Mouse (Mus musculus): ENCODE measurements around the gene Mapk7. TPM values are rescaled to one million over a fixed set of nuclear protein-coding genes. Genes with fewer than 3 reads are reported as not detected.

The Mapk7 gene
- 93.4 and 95.7 TPM in 2 replicates for polyA plus RNA-seq (2016; fragmentation: Nextera tagmentation; extraction: Ambion mirVana)

GRCm38 (mm10) chr11:61494129-61494997, at the start of gene Mapk7:
Gene Mapk7 (minus strand): TSS chr11:61494406.
- H3K9ac ChIP-seq: peak within 1 kb of the TSS; percentile 92
- peak within 1 kb of the TSS; percentile 91 for H3K27ac ChIP-seq
- peak within 1 kb of the TSS; percentile 86 for H3K4me3 ChIP-seq (replicated peaks)
- ATAC-seq (ENCODE audit: low FRiP score): peak; percentile 97
- peak within 1 kb of the TSS; percentile 85 for H3K4me2 ChIP-seq
- peaks cover 33% of the 10 kb centered on the region for H3K36me3 ChIP-seq (replicated peaks)
- H3K4me1 ChIP-seq: peaks cover 27% of the 10 kb centered on the region
- WGBS: under 1% methylated on average over 60 of the region's 62 CpGs
- H3K9me3 ChIP-seq: no peaks in the 10 kb centered on the region
- no peaks in the 10 kb centered on the region for H3K27me3 ChIP-seq

DNA sequence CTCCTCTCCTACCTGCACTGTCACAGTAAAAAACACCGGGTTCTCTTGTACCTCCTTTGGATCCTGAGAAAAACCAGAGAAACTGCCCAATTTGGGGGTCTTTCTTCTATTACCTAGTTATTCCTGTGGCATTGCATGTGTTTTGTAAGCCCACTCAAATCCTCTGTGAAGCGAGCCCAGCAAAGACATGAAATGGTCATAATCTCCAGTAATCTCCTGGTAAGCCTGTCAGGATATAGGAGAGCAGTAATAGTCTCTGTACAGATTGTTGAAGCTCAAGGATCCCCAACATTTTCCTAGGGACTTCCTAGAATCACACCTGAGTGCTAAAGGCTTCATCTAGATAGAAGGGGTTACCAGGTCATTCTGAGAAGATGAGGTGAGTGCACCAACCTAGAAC, 46.9 kb upstream of the Mapk7 start:
- ATAC-seq (ENCODE audit: low FRiP score): no peak
- Histone ChIP-seq H3K36me3 (replicated peaks) (peaks cover 24% of the 10 kb centered on the region), H3K27me3 (no peaks in the 10 kb centered on the region), H3K4me3 (replicated peaks) (no peak overlapping the region), H3K9me3 (no peaks in the 10 kb centered on the region), H3K27ac (no peak overlapping the region), H3K4me2 (no peak overlapping the region), H3K4me1 (no peaks in the 10 kb centered on the region), H3K9ac (no peak overlapping the region)
- 99% methylated on average over 2 of the region's 2 CpGs for WGBS

DNA sequence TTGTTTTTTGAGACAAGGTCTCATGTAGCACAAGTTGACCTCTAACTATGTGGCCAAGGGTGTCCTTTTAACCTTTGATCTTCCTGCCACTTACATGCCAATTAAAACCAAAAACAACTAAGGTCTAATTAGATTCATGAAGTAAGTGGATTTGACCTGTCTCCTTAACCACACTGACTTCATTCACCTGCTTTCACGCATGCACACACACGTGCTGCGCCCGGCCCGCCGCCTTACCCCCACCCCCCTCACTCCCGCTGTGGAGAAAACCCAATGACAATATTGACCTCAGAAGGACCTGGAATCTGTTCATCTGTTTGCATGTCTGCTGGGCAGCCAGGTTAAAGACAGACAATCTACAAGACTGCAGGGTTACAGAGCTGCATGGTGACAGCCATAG, 46.4 kb upstream of the Mapk7 start:
- peaks cover 19% of the 10 kb centered on the region; the same call in 1 of the 2 replicates for H3K36me3 ChIP-seq (replicated peaks)

DNA sequence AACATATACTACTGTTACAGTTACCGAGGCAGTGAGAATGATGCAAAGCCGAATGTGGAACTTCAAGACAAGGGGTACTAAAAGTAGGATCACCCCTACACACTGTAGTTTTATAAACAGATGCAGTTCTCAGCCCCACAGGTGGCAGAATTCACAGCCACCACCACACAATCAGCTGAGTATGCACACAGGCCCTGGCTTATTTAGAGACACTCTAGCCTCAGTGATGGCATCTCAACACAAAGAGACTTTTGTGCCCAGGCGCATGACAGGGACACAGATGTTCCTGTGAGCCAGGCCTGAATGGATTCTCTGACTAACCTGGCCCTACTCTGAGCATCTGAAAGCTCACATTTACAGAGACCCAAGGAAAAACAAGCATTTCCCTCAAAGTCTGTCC, 43.2 kb upstream of the Mapk7 start:
- no peaks in the 10 kb centered on the region for H3K4me1 ChIP-seq
- no peaks in the 10 kb centered on the region for H3K9me3 ChIP-seq
- H3K36me3 ChIP-seq (replicated peaks): peaks cover 17% of the 10 kb centered on the region
- no peak for ATAC-seq (ENCODE audit: low FRiP score)
- no peak overlapping the region for H3K4me2 ChIP-seq
- 89% methylated on average over 3 of the region's 3 CpGs for WGBS
- no peak overlapping the region for H3K9ac ChIP-seq
- H3K27me3 ChIP-seq: no peaks in the 10 kb centered on the region
- no peak overlapping the region for H3K4me3 ChIP-seq (replicated peaks)
- H3K27ac ChIP-seq: no peak overlapping the region

More for the DNA sequence above, 46.4 kb upstream of the Mapk7 start:
- H3K27ac ChIP-seq: no peak overlapping the region
- no peaks in the 10 kb centered on the region for H3K27me3 ChIP-seq
- H3K4me2 ChIP-seq: no peak overlapping the region
- WGBS: 88% methylated on average over 7 of the region's 7 CpGs
- no peak for ATAC-seq (ENCODE audit: low FRiP score)
- H3K4me3 ChIP-seq (replicated peaks): no peak overlapping the region
- no peaks in the 10 kb centered on the region for H3K4me1 ChIP-seq
- H3K9ac ChIP-seq: no peak overlapping the region
- H3K9me3 ChIP-seq: no peaks in the 10 kb centered on the region

DNA sequence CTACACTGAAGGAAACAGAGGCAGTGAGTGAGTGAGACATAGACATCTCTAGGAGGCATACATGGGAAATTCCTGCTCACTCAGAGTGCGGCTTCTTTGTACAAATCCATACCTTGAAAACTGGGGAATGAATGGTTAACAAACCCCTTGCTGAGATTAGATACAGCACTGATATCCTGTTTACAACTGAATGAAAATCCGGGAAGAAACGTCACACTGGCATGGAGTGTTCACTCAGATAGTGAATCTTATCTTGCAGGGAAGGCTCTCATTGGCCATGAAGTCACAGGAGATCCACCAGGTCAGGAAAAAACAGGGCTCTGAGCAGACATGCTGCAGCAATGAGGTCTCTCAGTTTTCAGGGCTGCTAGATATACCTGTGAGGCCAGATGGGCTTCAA, 42.7 kb upstream of the Mapk7 start:
- no peak overlapping the region for H3K27ac ChIP-seq
- H3K4me1 ChIP-seq: no peaks in the 10 kb centered on the region
- no peak overlapping the region for H3K4me3 ChIP-seq (replicated peaks)
- 72% methylated on average over 3 of the region's 3 CpGs for WGBS
- no peak overlapping the region for H3K4me2 ChIP-seq
- H3K36me3 ChIP-seq (replicated peaks): peaks cover 21% of the 10 kb centered on the region
- ATAC-seq (ENCODE audit: low FRiP score): no peak
- no peak overlapping the region for H3K9ac ChIP-seq
- no peaks in the 10 kb centered on the region for H3K27me3 ChIP-seq
- H3K9me3 ChIP-seq: no peaks in the 10 kb centered on the region

- no peak overlapping the region for H3K4me2 ChIP-seq
- H3K9ac ChIP-seq: no peak overlapping the region
- WGBS: 68% methylated on average over 1 of the region's 1 CpGs
- H3K9me3 ChIP-seq: no peaks in the 10 kb centered on the region
- H3K4me1 ChIP-seq: no peaks in the 10 kb centered on the region
- no peak overlapping the region for H3K27ac ChIP-seq
- H3K36me3 ChIP-seq (replicated peaks): peaks cover 26% of the 10 kb centered on the region
- no peak overlapping the region for H3K4me3 ChIP-seq (replicated peaks)
- no peak for ATAC-seq (ENCODE audit: low FRiP score)
- no peaks in the 10 kb centered on the region for H3K27me3 ChIP-seq
Measured at GRCm38 (mm10) chr11:61535530-61535929, 41.3 kb upstream of the Mapk7 start.

DNA sequence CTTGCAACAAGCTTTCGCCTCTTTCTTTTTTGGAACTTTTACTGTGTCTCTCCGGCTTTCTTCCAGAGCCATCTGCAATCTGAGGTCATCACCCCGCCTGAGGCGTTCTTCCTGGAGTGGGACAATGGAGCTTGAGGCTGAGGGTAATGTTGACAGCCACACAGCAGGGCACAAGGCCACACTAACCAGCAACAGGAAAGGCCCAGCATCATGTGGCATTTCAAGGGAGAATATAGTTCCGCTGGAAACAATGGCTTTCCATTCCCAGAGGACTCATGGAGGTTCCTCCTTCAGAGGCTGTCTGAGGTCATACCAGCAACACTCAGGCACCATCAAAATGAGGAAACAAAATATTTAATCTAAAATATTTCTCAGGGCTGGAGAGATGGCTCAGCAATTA, 39.4 kb upstream of the Mapk7 start:
- no peak overlapping the region for H3K27ac ChIP-seq
- no peak for ATAC-seq (ENCODE audit: low FRiP score)
- no peak overlapping the region for H3K9ac ChIP-seq
- no peaks in the 10 kb centered on the region for H3K9me3 ChIP-seq
- 85% methylated on average over 5 of the region's 5 CpGs for WGBS
- no peak overlapping the region for H3K4me2 ChIP-seq
- no peak overlapping the region for H3K4me3 ChIP-seq (replicated peaks)
- peaks cover 12% of the 10 kb centered on the region for H3K4me1 ChIP-seq
- no peaks in the 10 kb centered on the region for H3K27me3 ChIP-seq
- H3K36me3 ChIP-seq (replicated peaks): peaks cover 17% of the 10 kb centered on the region; the same call in 1 of the 2 replicates

DNA sequence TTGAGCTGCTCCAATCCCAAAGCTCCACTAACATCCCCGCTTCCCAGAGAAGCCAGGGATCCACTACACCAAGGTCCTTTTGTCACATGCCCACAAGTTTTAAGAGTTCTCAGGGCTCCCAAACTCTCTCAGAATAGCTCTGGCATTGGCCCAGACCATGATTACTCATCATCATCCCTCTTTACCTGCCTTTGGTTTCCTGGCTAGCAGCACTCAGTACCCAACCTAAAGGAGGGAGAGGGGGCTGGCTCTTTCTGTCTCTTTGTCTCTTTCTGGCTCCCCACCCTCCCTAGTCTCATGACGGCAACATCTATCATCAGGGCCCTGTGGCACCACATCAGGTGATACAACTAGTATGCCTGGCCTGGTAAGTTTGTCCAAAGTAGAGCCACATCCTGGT, 38.6 kb upstream of the Mapk7 start:
- H3K36me3 ChIP-seq (replicated peaks): peaks cover 17% of the 10 kb centered on the region; the same call in 1 of the 2 replicates
- no peak for ATAC-seq (ENCODE audit: low FRiP score)
- peaks cover 12% of the 10 kb centered on the region for H3K4me1 ChIP-seq
- H3K4me2 ChIP-seq: no peak overlapping the region
- no peak overlapping the region for H3K27ac ChIP-seq
- H3K9ac ChIP-seq: no peak overlapping the region
- H3K4me3 ChIP-seq (replicated peaks): no peak overlapping the region
- WGBS: 95% methylated on average over 2 of the region's 2 CpGs
- no peaks in the 10 kb centered on the region for H3K9me3 ChIP-seq
- no peaks in the 10 kb centered on the region for H3K27me3 ChIP-seq

GRCm38 (mm10) chr11:61529268-61529713, 35.1 kb upstream of the Mapk7 start:
- peaks cover 12% of the 10 kb centered on the region for H3K4me1 ChIP-seq
- H3K27me3 ChIP-seq: no peaks in the 10 kb centered on the region
- 60% methylated on average over 4 of the region's 4 CpGs for WGBS
- H3K36me3 ChIP-seq (replicated peaks): peaks cover 18% of the 10 kb centered on the region; the same call in 1 of the 2 replicates
- no peak overlapping the region for H3K4me3 ChIP-seq (replicated peaks)
- H3K27ac ChIP-seq: no peak overlapping the region
- H3K4me2 ChIP-seq: no peak overlapping the region
- H3K9me3 ChIP-seq: no peaks in the 10 kb centered on the region
- ATAC-seq (ENCODE audit: low FRiP score): no peak
- H3K9ac ChIP-seq: no peak overlapping the region

DNA sequence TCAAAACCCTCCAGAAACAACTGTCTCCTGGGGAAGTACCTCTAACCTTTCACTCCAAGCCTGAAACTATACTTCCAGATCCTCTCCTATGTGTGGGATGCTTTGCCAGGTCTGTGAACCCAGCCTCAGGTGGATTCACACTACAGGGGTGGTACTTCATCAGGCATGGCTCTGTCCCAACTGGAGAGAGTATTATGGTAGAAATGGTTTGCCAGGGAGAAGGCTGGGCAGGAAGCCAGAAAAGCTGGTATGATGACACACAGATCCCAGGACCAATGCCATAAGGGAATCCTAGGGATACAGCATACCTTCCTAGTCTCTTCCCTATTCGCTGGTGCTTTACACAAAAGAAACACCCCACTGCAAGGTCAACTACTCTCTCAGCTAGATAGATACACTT, 32.7 kb upstream of the Mapk7 start:
- no peaks in the 10 kb centered on the region for H3K9me3 ChIP-seq
- WGBS: 100% methylated on average over 1 of the region's 1 CpGs
- peaks cover 12% of the 10 kb centered on the region for H3K4me1 ChIP-seq
- H3K4me3 ChIP-seq (replicated peaks): no peak overlapping the region
- no peak overlapping the region for H3K4me2 ChIP-seq
- no peaks in the 10 kb centered on the region for H3K27me3 ChIP-seq
- no peak overlapping the region for H3K9ac ChIP-seq
- no peak overlapping the region for H3K27ac ChIP-seq
- peaks cover 19% of the 10 kb centered on the region for H3K36me3 ChIP-seq (replicated peaks)
- no peak for ATAC-seq (ENCODE audit: low FRiP score)

- 94% methylated on average over 3 of the region's 3 CpGs for WGBS
- peaks cover 59% of the 10 kb centered on the region for H3K36me3 ChIP-seq (replicated peaks)
- no peak overlapping the region for H3K27ac ChIP-seq
- no peak for ATAC-seq (ENCODE audit: low FRiP score)
- H3K9ac ChIP-seq: no peak overlapping the region
- H3K4me1 ChIP-seq: no peaks in the 10 kb centered on the region
- H3K9me3 ChIP-seq: no peaks in the 10 kb centered on the region
- no peak overlapping the region for H3K4me3 ChIP-seq (replicated peaks)
- H3K27me3 ChIP-seq: no peaks in the 10 kb centered on the region
- H3K4me2 ChIP-seq: no peak overlapping the region
Measured at GRCm38 (mm10) chr11:61519484-61520107, 25.4 kb upstream of the Mapk7 start.

DNA sequence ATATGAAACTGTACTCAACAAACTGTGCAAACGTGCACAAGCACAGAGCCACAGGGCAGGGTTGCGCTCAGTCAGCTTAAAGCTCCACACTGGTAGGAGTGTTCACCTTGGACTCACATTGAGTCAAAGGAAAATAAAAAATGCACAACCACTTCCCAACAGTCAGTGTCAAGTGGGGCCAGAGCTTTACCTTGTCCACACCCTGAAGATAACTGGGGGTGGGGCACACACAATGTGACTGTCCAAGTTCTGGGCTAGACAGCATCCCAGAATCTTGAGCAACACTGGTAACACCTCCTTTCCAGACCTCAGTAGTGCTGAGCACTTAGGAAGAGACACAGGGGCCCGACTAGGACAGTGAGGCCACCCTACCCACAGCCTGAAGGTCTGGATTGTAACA, 24.7 kb upstream of the Mapk7 start:
- 95% methylated on average over 3 of the region's 3 CpGs for WGBS
- H3K36me3 ChIP-seq (replicated peaks): peaks cover 60% of the 10 kb centered on the region

More for the DNA sequence above, 24.7 kb upstream of the Mapk7 start:
- H3K4me2 ChIP-seq: no peak overlapping the region
- H3K4me1 ChIP-seq: no peaks in the 10 kb centered on the region
- no peak overlapping the region for H3K4me3 ChIP-seq (replicated peaks)
- no peak overlapping the region for H3K9ac ChIP-seq
- no peak for ATAC-seq (ENCODE audit: low FRiP score)
- no peak overlapping the region for H3K27ac ChIP-seq
- no peaks in the 10 kb centered on the region for H3K27me3 ChIP-seq
- H3K9me3 ChIP-seq: no peaks in the 10 kb centered on the region
